Mouse (Mus musculus) limb, embryonic 11.5 days (tissue): ENCODE results near the gene Arf4. TPM values are rescaled to one million over a fixed set of nuclear protein-coding genes. Genes with fewer than 3 reads are reported as not detected.
A peak's percentile ranks its signal among the peaks of the same experiment; 100 is the strongest.

Source experiments
- ATAC-seq: fragments of 200-750 bp; cut with Nextera tagmentation; 2 replicates; pipeline ENCODE4 v1.8.0; 2017; ENCODE audit warnings: low read depth; ENCODE audit not compliant: insufficient number of reproducible peaks, low FRiP score, low TSS enrichment
- DNase-seq: peaks from one replicate; pipeline ENCODE4 v3.0.0-alpha.2; 2015; ENCODE audit warnings: low spot score
- H3K27ac ChIP-seq: fragments of 300-500 bp; sonication (generic); replicated peaks from 2 replicates; pipeline ENCODE4 v1.5.1; 2014; ENCODE audit warnings: low read depth, mild to moderate bottlenecking, low read length
- H3K27me3 ChIP-seq: fragments of 300-500 bp; sonication (generic); 2 replicates; pipeline ENCODE4 v1.6.1; 2014; ENCODE audit warnings: mild to moderate bottlenecking, low read length, mixed read lengths; ENCODE audit not compliant: control insufficient read depth, insufficient read depth
- H3K36me3 ChIP-seq: fragments of 300-500 bp; sonication (generic); 2 replicates; pipeline ENCODE4 v1.6.1; 2014; ENCODE audit warnings: mild to moderate bottlenecking, low read length, moderate library complexity, mixed read lengths; ENCODE audit not compliant: control insufficient read depth, insufficient read depth
- H3K4me1 ChIP-seq: fragments of 300-500 bp; sonication (generic); 2 replicates; pipeline ENCODE4 v1.6.1; 2014; ENCODE audit warnings: low read length, mixed read lengths; ENCODE audit not compliant: control insufficient read depth, insufficient read depth
- H3K4me2 ChIP-seq: fragments of 300-500 bp; sonication (generic); 2 replicates; pipeline ENCODE4 v1.6.1; 2014; ENCODE audit warnings: low read depth, mild to moderate bottlenecking, moderate library complexity; ENCODE audit not compliant: severe bottlenecking
- H3K4me3 ChIP-seq: fragments of 300-500 bp; sonication (generic); 2 replicates; pipeline ENCODE4 v1.5.1; 2014; ENCODE audit warnings: low read depth, low read length
- H3K9ac ChIP-seq: fragments of 300-500 bp; sonication (generic); 2 replicates; pipeline ENCODE4 v1.6.1; 2014; ENCODE audit warnings: mild to moderate bottlenecking, low read length
- H3K9me3 ChIP-seq: fragments of 300-500 bp; sonication (generic); 2 replicates; pipeline ENCODE4 v1.6.1; 2016; ENCODE audit warnings: low read length; ENCODE audit not compliant: control insufficient read depth
- WGBS: fragments of 180-500 bp; shearing (Covaris S2); extraction: QIAGEN DNeasy Blood & Tissue Kit; methylation state at CpG from one replicate; pipeline ENCODE4 v1.1.7; 2014; 5-methylcytosine and 5-hydroxymethylcytosine counted together
- polyA plus RNA-seq: library from polyadenylated mRNA; unstranded; fragments of >200 nt; fragmentation: Nextera tagmentation; extraction: Ambion mirVana; gene quantifications from 2 replicates; pipeline ENCODE4 v1.2.1, GENCODE M21; 2014

Arf4 gene
- polyA plus RNA-seq, 1 experiment from 2014 or later: 585 TPM

- Histone ChIP-seq H3K9me3 (no peaks in the 10 kb centered on the region), H3K9ac (no peak overlapping the region), H3K27me3 (no peaks in the 10 kb centered on the region), H3K36me3 (peaks cover 7% of the 10 kb centered on the region; the same call in 1 of the 2 replicates), H3K4me3 (no peak overlapping the region), H3K4me1 (no peaks in the 10 kb centered on the region), H3K27ac (no peak overlapping the region), H3K4me2 (no peak overlapping the region)
- ATAC-seq: no peak
- 96% methylated on average over 4 of the region's 4 CpGs for WGBS
- DNase-seq: no peak
Observed at GRCm38 (mm10) chr14:26625301-26625700, 12.6 kb upstream of the Arf4 start.

- DNase-seq (no peak), ATAC-seq (no peak)
- H3K4me2 ChIP-seq: no peak overlapping the region
- H3K27me3 ChIP-seq: no peaks in the 10 kb centered on the region
- no peak overlapping the region for H3K4me3 ChIP-seq
- WGBS: 94% methylated on average over 5 of the region's 5 CpGs
- no peak overlapping the region for H3K27ac ChIP-seq
- H3K9ac ChIP-seq: no peak overlapping the region
- no peaks in the 10 kb centered on the region for H3K9me3 ChIP-seq
- no peaks in the 10 kb centered on the region for H3K4me1 ChIP-seq
- H3K36me3 ChIP-seq: peaks cover 10% of the 10 kb centered on the region; the same call in 1 of the 2 replicates
Observed at GRCm38 (mm10) chr14:26626605-26627140, 11.2 kb upstream of the Arf4 start.

GRCm38 (mm10) chr14:26637025-26637850 lies 636 bp upstream of the Arf4 start:
- Histone ChIP-seq H3K9ac (peak overlapping the region; percentile 49; the same call in 1 of the 2 replicates), H3K4me1 (no peaks in the 10 kb centered on the region), H3K4me2 (peak overlapping the region; percentile 49), H3K9me3 (no peaks in the 10 kb centered on the region), H3K4me3 (peak overlapping the region; percentile 98), H3K27ac (peak overlapping the region; percentile 18; the same call in 1 of the 2 replicates), H3K36me3 (no peaks in the 10 kb centered on the region), H3K27me3 (no peaks in the 10 kb centered on the region)
- ATAC-seq (no peak), DNase-seq (no peak)
- whole genome bisulfite sequencing: 33% methylated on average over 17 of the region's 17 CpGs

- peak overlapping the region; percentile 49 for H3K4me2 ChIP-seq
- H3K9me3 ChIP-seq: no peaks in the 10 kb centered on the region
- DNase-seq: peak; percentile 74
- H3K9ac ChIP-seq: peak overlapping the region; percentile 90
- H3K27me3 ChIP-seq: no peaks in the 10 kb centered on the region
- peak; percentile 41; the same call in 1 of the 2 replicates for ATAC-seq
- H3K4me3 ChIP-seq: peak overlapping the region; percentile 98
- H3K4me1 ChIP-seq: no peaks in the 10 kb centered on the region
- 0% methylated on average over 16 of the region's 16 CpGs for WGBS
- H3K27ac ChIP-seq: peak overlapping the region; percentile 88
- no peaks in the 10 kb centered on the region for H3K36me3 ChIP-seq
Observed at GRCm38 (mm10) chr14:26638708-26639084, 822 bp downstream of the Arf4 start.

GRCm38 (mm10) chr14:26639251-26639650 lies 1.4 kb downstream of the Arf4 start:
- Histone ChIP-seq H3K27ac (no peak overlapping the region), H3K9ac (peak overlapping the region; percentile 31; the same call in 1 of the 2 replicates), H3K9me3 (no peaks in the 10 kb centered on the region), H3K4me3 (peak overlapping the region; percentile 98), H3K27me3 (no peaks in the 10 kb centered on the region), H3K4me1 (no peaks in the 10 kb centered on the region), H3K36me3 (no peaks in the 10 kb centered on the region), H3K4me2 (peak overlapping the region; percentile 49)
- WGBS: 14% methylated on average over 11 of the region's 11 CpGs
- ATAC-seq (no peak), DNase-seq (no peak)

- Histone ChIP-seq H3K27me3 (no peaks in the 10 kb centered on the region), H3K9ac (no peak overlapping the region), H3K36me3 (no peaks in the 10 kb centered on the region), H3K27ac (no peak overlapping the region), H3K4me1 (no peaks in the 10 kb centered on the region), H3K4me2 (peak overlapping the region; percentile 49), H3K4me3 (peak overlapping the region; percentile 98), H3K9me3 (no peaks in the 10 kb centered on the region)
- ATAC-seq (no peak), DNase-seq (no peak)
- whole genome bisulfite sequencing: 79% methylated on average over 2 of the region's 2 CpGs
Observed at GRCm38 (mm10) chr14:26639961-26640360, 2.1 kb downstream of the Arf4 start.

- Histone ChIP-seq H3K27ac (no peak overlapping the region), H3K4me3 (no peak overlapping the region), H3K4me2 (no peak overlapping the region), H3K27me3 (no peaks in the 10 kb centered on the region), H3K36me3 (0 out of 2 replicates have a peak, but pooled peaks cover 2% of the 10 kb centered on the region), H3K4me1 (no peaks in the 10 kb centered on the region), H3K9me3 (no peaks in the 10 kb centered on the region), H3K9ac (no peak overlapping the region)
- WGBS: 84% methylated on average over 3 of the region's 3 CpGs
- ATAC-seq (no peak), DNase-seq (no peak)
Observed at GRCm38 (mm10) chr14:26643006-26643624, 5.2 kb downstream of the Arf4 start.

GRCm38 (mm10) chr14:26645989-26646650 lies 8.2 kb downstream of the Arf4 start:
- Histone ChIP-seq H3K9ac (no peak overlapping the region), H3K9me3 (no peaks in the 10 kb centered on the region), H3K36me3 (0 out of 2 replicates have a peak, but pooled peaks cover 2% of the 10 kb centered on the region), H3K27me3 (no peaks in the 10 kb centered on the region), H3K4me2 (peak overlapping the region; percentile 5; the same call in 1 of the 2 replicates), H3K27ac (peak overlapping the region; percentile 16; the same call in 1 of the 2 replicates), H3K4me1 (no peaks in the 10 kb centered on the region), H3K4me3 (no peak overlapping the region)
- ATAC-seq (no peak), DNase-seq (no peak)
- 58% methylated on average over 5 of the region's 5 CpGs for WGBS
